ENCODE assay signal across 12 mouse cellular contexts in the genomic region with DNA sequence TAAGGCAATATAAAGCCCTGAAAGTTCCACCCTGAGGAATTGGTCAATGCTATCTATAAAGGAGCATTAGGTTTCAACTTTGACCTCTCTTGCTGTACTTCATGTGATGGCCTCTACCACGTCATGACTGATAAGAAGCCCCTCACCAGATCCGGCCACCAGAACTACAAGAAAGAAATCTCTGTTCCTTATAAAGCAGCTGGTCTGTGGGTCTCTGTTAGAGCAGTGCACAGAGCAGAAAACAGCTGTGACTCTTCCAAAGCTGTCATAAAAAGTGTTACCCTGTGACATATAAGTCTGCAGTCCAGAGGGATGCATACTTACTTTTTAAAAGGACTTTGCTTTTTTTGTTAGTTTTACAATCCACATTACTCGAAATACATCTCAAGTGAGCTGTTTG.
"Had no signal": no experiment of that assay in that cellular context is flagged by ENCODE, and none has a peak within 500 bp of the region (broad histone marks: within the 10 kb centered on the region; RNA-seq: fewer than 3 reads in every experiment).

No protein-coding gene starts in this region.

- H3K9ac ChIP-seq: liver, embryonic 14.5 days; midbrain, embryonic 12.5 days; neural tube, embryonic 13.5 days had no signal

- H3K4me3 ChIP-seq: left cerebral cortex, adult 2 months; midbrain, embryonic 12.5 days; neural tube, embryonic 13.5 days had no signal

- ATAC-seq: midbrain, embryonic 16.5 days had no signal

- DNase-seq: kidney, adult 8-10 months; lung, adult 18-20 months; lung, postnatal 10 days; retina, postnatal 1 day; right cerebral cortex, postnatal 4 days; spleen, adult 18-20 months; thymus, postnatal 36 days had no signal

- H3K36me3 ChIP-seq: midbrain, embryonic 12.5 days; neural tube, embryonic 13.5 days had no signal

- H3K9me3 ChIP-seq: midbrain, embryonic 12.5 days; neural tube, embryonic 13.5 days had no signal

- H3K4me1 ChIP-seq: midbrain, embryonic 12.5 days; neural tube, embryonic 13.5 days had no signal

- H3K27ac ChIP-seq: left cerebral cortex, adult 2 months; liver, embryonic 14.5 days; midbrain, embryonic 12.5 days; neural tube, embryonic 13.5 days had no signal

- H3K27me3 ChIP-seq: midbrain, embryonic 12.5 days; neural tube, embryonic 13.5 days had no signal

- H3K4me2 ChIP-seq: midbrain, embryonic 12.5 days; neural tube, embryonic 13.5 days had no signal
